Mouse (Mus musculus) megakaryocyte-erythroid progenitor cell, adult 5 weeks (primary cell): ENCODE data around the gene Pwp2. TPM values are rescaled to one million over a fixed set of nuclear protein-coding genes. Genes with fewer than 3 reads are reported as not detected.

Experiments used
- polyA plus RNA-seq: library from polyadenylated mRNA; stranded (reverse); fragments of >175 nt; gene quantifications from 2 replicates; pipeline ENCODE4 v1.2.3, GENCODE M21; 2012

Pwp2 gene
- 10.7 and 11.2 TPM in 2 replicates for polyA plus RNA-seq

DNA sequence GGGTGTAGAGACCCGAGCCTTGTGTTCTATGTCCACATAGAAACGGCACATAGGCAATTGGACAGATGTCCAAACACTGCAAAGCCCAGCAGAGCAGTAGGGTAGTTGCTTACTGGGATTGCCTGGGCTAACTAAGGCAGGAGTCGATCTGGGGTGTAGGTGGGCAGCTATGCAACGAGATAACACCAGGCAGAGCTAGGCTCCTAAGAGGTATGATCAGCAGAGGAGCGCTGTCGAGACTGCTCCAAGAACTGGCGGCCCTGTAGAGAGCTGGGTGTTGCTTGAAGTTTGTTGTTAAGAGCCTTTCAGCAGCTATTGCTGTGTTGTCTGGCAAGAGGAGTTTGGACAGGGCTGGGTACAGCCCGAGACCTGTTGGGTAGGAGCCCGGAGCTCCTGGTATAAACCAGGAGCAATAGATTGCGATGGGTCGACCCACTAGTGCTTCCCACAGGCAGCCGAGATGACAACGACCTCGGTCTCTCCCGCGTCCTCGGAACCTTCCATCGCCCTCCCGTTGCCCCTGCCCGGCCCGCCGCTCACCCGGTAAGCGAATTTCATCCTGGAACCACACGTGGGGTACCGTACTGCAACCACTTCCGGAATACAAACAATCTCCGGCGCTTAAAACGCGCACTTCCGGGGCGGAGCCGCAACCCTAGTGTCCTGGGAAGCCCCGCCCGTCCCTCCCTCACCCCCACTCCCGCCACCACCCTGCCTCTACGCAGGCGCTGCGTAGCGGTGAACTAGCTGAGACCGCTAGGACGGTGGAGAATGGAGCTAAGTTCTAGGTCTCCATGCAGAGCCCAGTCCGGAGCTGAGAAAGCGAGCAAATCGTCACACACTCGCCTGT, at the start of gene Pwp2:
Pwp2 (minus strand) TSS at position 619 of the 850 bp plus-strand sequence.

GRCm38 (mm10) chr10:78169281-78170042, 15.5 kb downstream of the Pwp2 start, which contains the start of gene D10Jhu81e:
Gene D10Jhu81e, minus strand, starts transcription at chr10:78169782.

Other genes with a start within 250 kb of the Pwp2 start
- gene Trpm2, start 214.6 kb downstream of the Pwp2 start, polyA plus RNA-seq = 1.8 and 3.2 TPM in 2 replicates
- gene 1810043G02Rik, start 206.6 kb downstream of the Pwp2 start, polyA plus RNA-seq = 31.2 and 32.5 TPM in 2 replicates
- gene Pfkl, start 175.1 kb downstream of the Pwp2 start, polyA plus RNA-seq = 92.4 and 96.4 TPM in 2 replicates
- 0.25 and 0.51 TPM in 2 replicates for gene Dnmt3l, start 143.2 kb downstream of the Pwp2 start, polyA plus RNA-seq
- gene Aire, start 141.5 kb downstream of the Pwp2 start, polyA plus RNA-seq = 0.47 and 0.55 TPM in 2 replicates
- 4.8 and 8.0 TPM in 2 replicates for gene Icosl, start 115.8 kb downstream of the Pwp2 start, polyA plus RNA-seq
- 76.0 and 80.9 TPM in 2 replicates for gene D10Jhu81e, start 15.4 kb downstream of the Pwp2 start, polyA plus RNA-seq
- gene Trappc10, start 59.5 kb upstream of the Pwp2 start, polyA plus RNA-seq = 58.6 and 58.9 TPM in 2 replicates
- 13.4 and 16.8 TPM in 2 replicates for gene Agpat3, start 167.3 kb upstream of the Pwp2 start, polyA plus RNA-seq
- 251 and 342 TPM in 2 replicates for gene Rrp1, start 227.9 kb upstream of the Pwp2 start, polyA plus RNA-seq
- gene Cstb, start 240.5 kb upstream of the Pwp2 start, polyA plus RNA-seq = 37.3 and 44.0 TPM in 2 replicates